Mouse (Mus musculus) heart, postnatal 0 days (tissue): ENCODE data around the gene Rxra. TPM values are rescaled to one million over a fixed set of nuclear protein-coding genes. Genes with fewer than 3 reads are reported as not detected.

Experiments
- ATAC-seq: fragments of 200-750 bp; cut with Nextera tagmentation; 2 replicates; pipeline ENCODE4 v1.8.0; 2017; ENCODE audit warnings: low read depth, moderate number of reproducible peaks, moderate library complexity; ENCODE audit not compliant: insufficient read depth
- DNase-seq: peaks from one replicate; pipeline ENCODE4 v3.0.0-alpha.2; 2016; ENCODE audit warnings: low spot score
- H3K27ac ChIP-seq: fragments of 300-500 bp; sonication (generic); 2 replicates; pipeline ENCODE4 v1.5.1; 2014; ENCODE audit warnings: low read depth, mild to moderate bottlenecking
- H3K27me3 ChIP-seq: fragments of 300-500 bp; sonication (generic); 2 replicates; pipeline ENCODE4 v1.6.1; 2014; ENCODE audit warnings: low read length, mixed read lengths; ENCODE audit not compliant: control insufficient read depth, insufficient read depth
- H3K36me3 ChIP-seq: fragments of 300-500 bp; sonication (generic); replicated peaks from 2 replicates; pipeline ENCODE4 v1.6.1; 2014; ENCODE audit warnings: low read length, mixed read lengths; ENCODE audit not compliant: control insufficient read depth, insufficient read depth
- H3K4me1 ChIP-seq: fragments of 300-500 bp; sonication (generic); 2 replicates; pipeline ENCODE4 v1.6.1; 2014; ENCODE audit warnings: antibody characterized with exemption; ENCODE audit not compliant: control insufficient read depth, insufficient read depth
- H3K4me2 ChIP-seq: fragments of 300-500 bp; sonication (generic); 2 replicates; pipeline ENCODE4 v1.6.1; 2014; ENCODE audit warnings: low read depth, mild to moderate bottlenecking, low read length, moderate library complexity
- H3K4me3 ChIP-seq: fragments of 300-500 bp; sonication (generic); 2 replicates; pipeline ENCODE4 v1.5.1; 2014; ENCODE audit warnings: low read depth, low read length
- H3K9ac ChIP-seq: fragments of 300-500 bp; sonication (generic); replicated peaks from 2 replicates; pipeline ENCODE4 v1.6.1; 2014; ENCODE audit warnings: low read depth, low read length, mixed read lengths
- H3K9me3 ChIP-seq: fragments of 300-500 bp; sonication (generic); replicated peaks from 2 replicates; pipeline ENCODE4 v1.6.1; 2016; ENCODE audit warnings: low read length; ENCODE audit not compliant: control insufficient read depth
- CTCF ChIP-seq: IDR thresholded peaks from 2 replicates; pipeline ENCODE4 v1.5.1; 2016; ENCODE audit warnings: antibody characterized with exemption, control low read depth, low read depth
- EP300 ChIP-seq: IDR thresholded peaks from 2 replicates; pipeline ENCODE4 v1.6.1; 2016; ENCODE audit warnings: antibody characterized with exemption, low read depth
- WGBS: fragments of 180-500 bp; shearing (Covaris S2); extraction: QIAGEN DNeasy Blood & Tissue Kit; methylation state at CpG from one replicate; pipeline ENCODE4 v1.1.7; 2014; 5-methylcytosine and 5-hydroxymethylcytosine counted together
- polyA plus RNA-seq: library from polyadenylated mRNA; unstranded; fragments of >200 nt; fragmentation: Nextera tagmentation; extraction: Ambion mirVana; gene quantifications from 2 replicates; pipeline ENCODE4 v1.2.1, GENCODE M21; 2015
- total RNA-seq: library from RNA; depleted of rRNA; stranded (reverse); fragments of >200 nt; gene quantifications from 2 replicates; pipeline ENCODE4 v1.2.3, GENCODE M21; 2014; ENCODE audit warnings: low replicate concordance

Rxra gene
- total and polyA plus RNA-seq, 2 experiments from 2014 or later = 5.5 to 56.9 TPM

DNA sequence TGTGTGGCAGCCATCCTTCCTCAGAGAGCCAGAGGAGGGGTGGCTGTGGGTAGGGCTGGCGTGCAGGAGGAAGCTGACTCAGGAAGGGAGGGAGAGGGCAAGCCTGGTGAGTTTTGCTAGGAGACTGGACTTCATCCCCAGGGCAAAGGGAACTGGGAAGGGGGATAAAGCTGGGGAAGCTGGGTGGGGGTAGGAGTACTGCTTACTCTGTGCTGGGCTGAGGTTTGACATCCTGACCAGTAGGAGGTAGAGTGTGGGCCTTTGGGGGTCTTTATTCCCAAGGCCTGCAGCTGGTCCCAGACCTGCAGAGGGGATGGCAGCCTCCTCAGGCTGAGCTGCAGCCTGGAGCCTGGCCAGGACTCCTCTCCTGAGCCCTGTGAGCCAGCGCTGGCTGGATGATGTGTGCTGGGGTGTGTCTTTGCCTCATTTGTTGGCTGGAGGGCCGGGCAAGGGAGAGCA, 4.6 kb upstream of the Rxra start:
- peaks cover 13% of the 10 kb centered on the region; the same call in 1 of the 2 replicates for H3K4me1 ChIP-seq
- DNase-seq (no peak), ATAC-seq (no peak)
- TF ChIP-seq EP300 (no peak), CTCF (no peak)
- H3K9me3 ChIP-seq = no peaks in the 10 kb centered on the region
- no peaks in the 10 kb centered on the region for H3K36me3 ChIP-seq
- H3K4me3 ChIP-seq = no peak overlapping the region
- H3K27ac ChIP-seq = no peak overlapping the region
- 11% methylated on average over 2 of the region's 3 CpGs for WGBS
- H3K27me3 ChIP-seq = no peaks in the 10 kb centered on the region
- H3K4me2 ChIP-seq = no peak overlapping the region
- H3K9ac ChIP-seq = no peak overlapping the region

DNA sequence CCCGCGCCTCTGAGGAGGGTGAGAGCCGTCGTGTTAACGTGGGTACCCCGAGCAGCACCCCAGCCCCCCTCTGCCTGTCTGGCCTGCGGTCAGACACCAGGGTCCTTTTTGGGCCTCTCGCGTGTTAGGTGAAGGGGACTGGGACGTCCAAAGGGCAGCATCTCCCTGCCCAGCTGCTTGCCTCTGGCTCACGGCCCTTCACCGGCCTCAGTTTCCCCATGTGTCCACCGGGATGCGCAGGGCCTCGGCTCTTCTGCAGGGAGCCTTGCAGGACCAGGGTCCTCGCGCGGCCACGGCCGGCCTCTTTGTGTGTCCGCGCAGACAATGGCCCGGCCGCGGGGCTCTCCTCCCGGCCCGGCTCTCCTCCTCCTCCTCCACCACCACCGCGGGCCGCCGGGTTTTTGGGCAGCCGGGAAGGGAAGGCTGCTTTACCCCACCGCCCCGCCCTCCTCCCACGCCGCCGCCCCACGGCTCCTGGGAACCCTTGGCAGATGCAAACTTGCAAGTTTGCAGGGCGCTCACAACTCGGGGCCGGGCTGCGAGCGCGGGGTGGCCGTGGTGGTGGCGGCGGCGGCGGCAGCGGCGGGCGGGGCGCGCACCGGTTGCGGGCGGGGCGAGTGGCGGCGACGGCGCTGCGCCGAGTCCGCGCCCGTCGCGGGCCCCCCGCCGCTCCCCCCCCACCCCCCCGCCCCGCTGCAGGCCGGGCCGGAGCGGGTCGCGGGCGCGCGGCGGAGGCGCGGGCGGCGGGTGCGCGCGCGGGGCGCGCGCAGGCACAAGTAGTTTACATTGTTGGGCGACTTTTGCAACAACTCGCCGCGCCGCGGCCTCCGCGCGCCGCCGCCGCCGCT, 462 bp downstream of the Rxra start:
- peaks cover 51% of the 10 kb centered on the region for H3K4me1 ChIP-seq
- DNase-seq = peak; percentile 51
- H3K9me3 ChIP-seq = no peaks in the 10 kb centered on the region
- TF ChIP-seq CTCF (no peak), EP300 (peak; percentile 16; the same call in 1 of the 2 replicates)
- under 1% methylated on average over 52 of the region's 106 CpGs for WGBS
- peak overlapping the region; percentile 93 for H3K4me2 ChIP-seq
- H3K9ac ChIP-seq = peak overlapping the region; percentile 95
- peak overlapping the region; percentile 96 for H3K4me3 ChIP-seq
- H3K27me3 ChIP-seq = no peaks in the 10 kb centered on the region
- peak; percentile 60 for ATAC-seq
- no peaks in the 10 kb centered on the region for H3K36me3 ChIP-seq
- peak overlapping the region; percentile 93 for H3K27ac ChIP-seq

DNA sequence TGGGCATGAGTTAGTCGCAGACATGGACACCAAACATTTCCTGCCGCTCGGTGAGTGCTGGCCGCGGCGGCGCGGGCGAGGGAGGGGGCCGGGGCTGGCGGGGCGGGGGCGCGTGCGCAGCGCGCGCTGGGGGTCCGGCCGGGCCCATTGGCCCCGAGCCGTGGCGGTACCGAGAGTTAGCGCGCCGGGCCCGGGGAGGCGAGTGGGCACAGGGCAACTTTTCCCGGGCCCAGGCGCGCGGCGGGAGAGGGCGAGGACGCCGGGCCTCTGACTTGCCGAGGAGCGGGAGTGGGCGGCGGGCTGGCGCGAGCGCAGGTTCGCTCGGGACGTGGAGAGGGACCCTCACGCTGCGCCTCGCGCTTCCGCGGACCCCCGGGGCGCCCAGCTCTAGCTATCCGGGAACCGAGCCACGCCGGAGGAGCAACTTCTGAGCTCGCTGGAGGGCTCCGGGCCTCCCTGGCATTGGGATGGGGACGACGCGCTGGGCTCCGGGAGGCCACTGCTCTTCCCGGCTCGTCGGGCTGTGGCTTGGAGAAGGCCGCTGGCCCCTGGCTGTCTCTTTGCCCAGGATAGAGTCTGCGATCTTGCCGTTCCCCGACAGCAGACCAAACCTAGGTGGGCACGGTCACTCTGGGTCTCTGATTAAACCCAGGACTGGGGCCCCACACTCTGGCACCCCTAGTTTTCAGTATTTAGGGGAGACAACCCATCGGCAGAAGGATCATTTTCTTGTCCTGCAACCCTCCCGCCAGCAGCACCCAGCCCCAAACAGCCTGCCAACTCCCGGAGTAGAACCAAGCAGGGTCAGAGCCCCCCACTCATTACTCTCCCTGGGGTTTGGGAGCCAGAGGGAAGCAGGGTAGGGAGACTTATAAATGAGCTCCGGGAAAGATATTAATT, 1.4 kb downstream of the Rxra start:
- no peaks in the 10 kb centered on the region for H3K9me3 ChIP-seq
- peak; percentile 0; the same call in 1 of the 2 replicates for ATAC-seq
- peaks cover 57% of the 10 kb centered on the region for H3K4me1 ChIP-seq
- no peaks in the 10 kb centered on the region for H3K27me3 ChIP-seq
- no peak for DNase-seq
- WGBS = 1% methylated on average over 65 of the region's 77 CpGs
- H3K9ac ChIP-seq = peak overlapping the region; percentile 95
- H3K4me2 ChIP-seq = peak overlapping the region; percentile 93
- H3K36me3 ChIP-seq = no peaks in the 10 kb centered on the region
- TF ChIP-seq CTCF (no peak), EP300 (no peak)
- peak overlapping the region; percentile 96 for H3K4me3 ChIP-seq
- peak overlapping the region; percentile 93 for H3K27ac ChIP-seq

GRCm38 (mm10) chr2:27678331-27678730, 2.1 kb downstream of the Rxra start:
- no peak for ATAC-seq
- H3K4me3 ChIP-seq = peak overlapping the region; percentile 96
- DNase-seq = no peak
- peak overlapping the region; percentile 95 for H3K9ac ChIP-seq
- no peaks in the 10 kb centered on the region for H3K36me3 ChIP-seq
- H3K4me2 ChIP-seq = peak overlapping the region; percentile 93
- peaks cover 62% of the 10 kb centered on the region for H3K4me1 ChIP-seq
- TF ChIP-seq CTCF (no peak), EP300 (no peak)
- H3K27me3 ChIP-seq = no peaks in the 10 kb centered on the region
- H3K9me3 ChIP-seq = no peaks in the 10 kb centered on the region
- H3K27ac ChIP-seq = peak overlapping the region; percentile 93
- 20% methylated on average over 4 of the region's 4 CpGs for WGBS

DNA sequence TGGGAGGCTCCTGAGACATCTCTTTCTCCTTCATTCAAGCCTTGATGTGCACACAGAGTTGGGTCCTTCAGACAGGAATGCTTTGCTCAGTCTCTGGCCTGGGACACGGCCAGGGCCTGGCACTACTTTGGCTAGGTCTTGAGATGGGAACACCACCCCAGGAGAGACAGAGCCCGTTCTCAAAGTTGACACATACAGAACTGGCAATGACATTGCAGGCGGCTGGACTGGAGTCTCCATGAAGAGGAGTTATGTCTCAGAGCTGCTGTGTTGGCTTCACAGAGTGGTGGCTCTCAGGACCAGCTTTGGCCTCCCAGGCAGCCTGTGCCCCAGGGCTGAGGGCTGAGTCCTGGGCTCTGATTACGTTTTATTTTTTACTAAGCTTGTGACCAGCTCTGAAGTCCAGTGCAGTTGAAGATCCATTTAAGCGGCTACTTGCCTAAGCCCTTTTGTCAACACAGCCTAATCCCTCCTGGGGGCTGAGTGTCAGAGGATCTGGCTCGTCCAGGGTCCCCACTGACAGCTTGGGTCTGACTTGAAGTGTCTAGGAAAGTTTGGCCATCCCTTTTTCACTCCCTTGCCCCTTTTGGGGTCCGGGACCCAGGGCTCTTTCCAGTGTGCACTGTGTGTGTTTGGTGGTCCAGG, 2.7 kb downstream of the Rxra start:
- H3K27ac ChIP-seq = peak overlapping the region; percentile 93
- ATAC-seq (no peak), DNase-seq (no peak)
- peaks cover 62% of the 10 kb centered on the region for H3K4me1 ChIP-seq
- no peaks in the 10 kb centered on the region for H3K9me3 ChIP-seq
- H3K4me2 ChIP-seq = peak overlapping the region; percentile 93
- WGBS = 30% methylated on average over 7 of the region's 7 CpGs
- no peaks in the 10 kb centered on the region for H3K36me3 ChIP-seq
- TF ChIP-seq EP300 = no peak
- TF ChIP-seq CTCF = no peak
- H3K27me3 ChIP-seq = no peaks in the 10 kb centered on the region
- peak overlapping the region; percentile 96 for H3K4me3 ChIP-seq
- peak overlapping the region; percentile 95 for H3K9ac ChIP-seq
